Mouse (Mus musculus): ENCODE measurements around the gene Gja5. TPM values are rescaled to one million over a fixed set of nuclear protein-coding genes. Genes with fewer than 3 reads are reported as not detected.
"Not testable (repeated sequence)": the region's sequence is repeated elsewhere in the genome, so short reads cannot be mapped to it uniquely, and the experiment has no call there.

Gene Gja5
- total RNA-seq, 2 experiments from 2014 or later: 1.4 to 1.7 TPM

GRCm38 (mm10) chr3:97025226-97025625 is 120.7 kb downstream of the Gja5 start:
- DNase-seq: no peak
- intact Hi-C loops (cut with DNase I): no loop called here

- intact Hi-C loops (cut with DNase I): no loop called here
These were observed 127.6 kb downstream of the Gja5 start for GRCm38 (mm10) chr3:97032053-97032496.

GRCm38 (mm10) chr3:97035558-97035957 is 131.1 kb downstream of the Gja5 start:
- intact Hi-C loops (cut with DNase I): no loop called here
- no peak for DNase-seq

More at GRCm38 (mm10) chr3:97032053-97032496, 127.6 kb downstream of the Gja5 start:
- peak; percentile 15 for DNase-seq

DNA sequence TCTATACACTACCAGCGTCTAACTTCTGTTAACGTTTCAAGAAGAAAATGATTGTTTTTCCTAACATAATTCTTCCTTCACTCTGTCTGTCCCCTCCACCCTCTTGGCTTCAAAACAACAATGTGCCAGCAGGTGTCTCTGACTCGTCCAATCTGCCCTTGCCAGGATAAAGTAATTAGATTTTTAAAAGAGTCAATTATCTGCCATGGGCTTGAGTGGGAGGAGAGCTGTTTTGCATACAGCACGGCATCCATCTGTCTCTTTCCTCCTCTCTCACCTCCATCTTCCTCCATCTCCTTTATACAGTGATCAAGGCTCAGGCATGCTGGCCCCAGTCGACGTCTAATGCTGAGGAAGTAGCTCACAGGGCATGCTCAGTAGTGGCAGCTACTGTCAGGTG is 132.6 kb downstream of the Gja5 start:
- no peak for DNase-seq
- intact Hi-C loops (cut with DNase I): no loop called here

DNA sequence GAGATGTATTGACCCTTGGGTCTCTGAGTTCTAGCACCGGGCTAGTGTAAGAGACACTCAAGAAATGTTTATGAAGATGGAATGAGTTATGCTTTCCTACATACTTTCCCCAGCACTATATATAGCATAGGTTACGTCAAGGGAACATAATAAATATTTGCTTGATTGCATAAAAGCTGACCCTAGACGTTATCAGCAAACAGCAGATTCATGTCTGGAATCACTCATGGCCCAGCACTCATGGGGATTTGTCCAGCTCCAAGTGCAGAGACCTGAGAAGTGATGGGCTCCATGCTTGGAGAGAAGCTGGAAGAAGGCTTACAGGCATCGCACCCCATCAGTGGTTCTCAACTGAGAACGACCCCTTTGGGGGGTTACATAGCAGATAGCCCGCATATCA is 135.2 kb downstream of the Gja5 start:
- DNase-seq: no peak
- intact Hi-C loops (cut with DNase I): no loop called here

DNA sequence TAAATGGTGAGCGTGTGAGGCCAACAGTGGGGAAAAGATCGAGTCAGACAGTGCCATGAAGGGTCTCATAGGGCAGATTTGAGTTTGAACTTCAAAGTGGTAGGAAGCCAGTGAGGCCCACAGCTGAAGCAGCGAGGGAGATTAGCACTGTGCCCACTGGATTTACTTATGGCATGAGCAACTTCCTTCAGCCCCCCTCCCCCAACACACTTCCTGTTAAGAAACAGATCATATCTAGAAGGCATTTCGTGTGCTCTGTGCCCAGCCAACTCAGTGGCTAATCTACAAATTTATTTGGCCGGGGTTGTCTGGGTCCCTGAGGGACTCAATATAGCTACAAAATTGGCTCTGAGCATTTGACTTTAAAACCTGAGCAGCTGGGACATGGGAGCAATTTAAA is 139.7 kb downstream of the Gja5 start:
- intact Hi-C loops (cut with DNase I): no loop called here
- DNase-seq: no peak

DNA sequence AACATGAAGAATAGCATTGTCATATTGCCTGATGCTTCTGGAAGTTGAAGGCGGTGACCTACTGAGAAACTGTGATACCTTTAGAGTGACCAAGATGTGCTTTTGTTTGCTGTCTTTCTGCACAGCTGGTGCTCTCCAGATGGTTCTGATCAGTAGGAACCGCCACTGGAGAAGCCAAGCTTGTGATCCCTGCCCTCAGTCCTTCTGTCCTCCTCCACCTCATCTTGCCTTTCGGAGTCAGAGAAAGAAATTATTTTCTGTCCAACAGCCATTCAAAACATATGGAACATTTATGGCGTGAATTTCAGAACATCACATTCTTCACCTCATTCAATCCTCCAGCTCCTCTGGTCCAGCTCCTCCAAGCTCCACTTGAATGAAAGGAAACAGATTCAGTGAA is 143.3 kb downstream of the Gja5 start:
- no peak for DNase-seq
- intact Hi-C loops (cut with DNase I): no loop called here

- DNase-seq: no peak
- intact Hi-C loops (cut with DNase I): no loop called here
These were observed 143.9 kb downstream of the Gja5 start for GRCm38 (mm10) chr3:97048360-97048759.

DNA sequence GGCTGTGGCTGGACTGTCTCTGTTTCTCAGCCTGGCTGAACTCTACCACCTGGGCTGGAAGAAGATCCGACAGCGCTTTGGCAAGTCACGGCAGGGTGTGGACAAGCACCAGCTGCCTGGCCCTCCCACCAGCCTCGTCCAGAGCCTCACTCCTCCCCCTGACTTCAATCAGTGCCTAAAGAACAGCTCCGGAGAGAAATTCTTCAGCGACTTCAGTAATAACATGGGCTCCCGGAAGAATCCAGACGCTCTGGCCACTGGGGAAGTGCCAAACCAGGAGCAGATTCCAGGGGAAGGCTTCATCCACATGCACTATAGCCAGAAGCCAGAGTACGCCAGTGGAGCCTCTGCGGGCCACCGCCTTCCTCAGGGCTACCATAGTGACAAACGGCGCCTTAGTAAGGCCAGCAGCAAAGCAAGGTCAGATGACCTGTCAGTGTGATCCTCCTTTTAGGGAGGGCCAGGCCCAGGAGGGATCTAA is 146.8 kb downstream of the Gja5 start:
- intact Hi-C loops (cut with DNase I): no loop called here
- peak; percentile 22 for DNase-seq

GRCm38 (mm10) chr3:97052069-97052799 is 147.7 kb downstream of the Gja5 start:
- intact Hi-C loops (cut with DNase I): no loop called here
- peak; percentile 11 for DNase-seq

- DNase-seq: no peak
- intact Hi-C loops (cut with DNase I): no loop called here
These were observed 154.2 kb downstream of the Gja5 start for GRCm38 (mm10) chr3:97058704-97059103.

GRCm38 (mm10) chr3:97060119-97060518 is 155.6 kb downstream of the Gja5 start:
- intact Hi-C loops (cut with DNase I): no loop called here
- DNase-seq: no peak

DNA sequence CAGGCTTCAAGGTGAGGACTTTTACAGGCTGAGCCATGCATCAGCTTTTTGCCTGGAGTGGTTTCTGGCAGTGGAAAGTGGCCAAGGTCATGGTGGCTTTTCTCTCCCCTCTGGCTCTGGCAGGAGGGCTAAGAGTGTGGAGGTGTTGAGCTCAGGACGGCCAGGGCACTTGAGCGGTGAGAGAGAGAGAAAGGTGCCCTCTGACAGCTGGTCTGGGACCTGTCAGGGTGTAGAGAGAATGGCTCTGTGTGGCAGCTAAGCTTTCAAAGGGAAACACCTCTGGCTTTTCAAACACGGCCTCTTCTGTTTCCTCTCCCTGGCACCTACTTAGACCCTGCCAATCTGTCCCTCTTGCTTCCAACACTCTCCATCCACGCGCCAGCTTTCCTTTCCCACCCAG is 158.3 kb downstream of the Gja5 start:
- intact Hi-C loops (cut with DNase I): no loop called here
- no peak for DNase-seq

DNA sequence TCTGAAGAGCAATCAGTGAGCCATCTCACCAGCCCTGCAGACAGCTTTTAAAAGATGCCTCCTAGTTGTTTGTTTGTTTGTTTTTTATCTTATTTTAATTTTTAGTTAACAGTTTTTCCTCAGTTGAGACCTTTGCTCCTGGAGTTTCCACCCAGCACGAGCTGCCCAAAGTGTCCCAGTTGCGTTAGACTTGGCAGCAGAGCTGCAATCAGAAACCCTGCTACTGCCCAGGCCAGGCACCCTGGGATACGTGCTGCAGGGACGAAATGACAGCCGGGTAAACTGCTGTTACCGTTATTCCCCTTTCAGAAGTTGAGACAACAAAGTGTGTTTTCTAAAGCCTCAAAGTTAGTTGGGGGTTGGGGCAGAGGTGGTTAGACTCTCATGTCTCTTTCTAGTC is 159.6 kb downstream of the Gja5 start:
- intact Hi-C loops (cut with DNase I): no loop called here
- no peak for DNase-seq

DNA sequence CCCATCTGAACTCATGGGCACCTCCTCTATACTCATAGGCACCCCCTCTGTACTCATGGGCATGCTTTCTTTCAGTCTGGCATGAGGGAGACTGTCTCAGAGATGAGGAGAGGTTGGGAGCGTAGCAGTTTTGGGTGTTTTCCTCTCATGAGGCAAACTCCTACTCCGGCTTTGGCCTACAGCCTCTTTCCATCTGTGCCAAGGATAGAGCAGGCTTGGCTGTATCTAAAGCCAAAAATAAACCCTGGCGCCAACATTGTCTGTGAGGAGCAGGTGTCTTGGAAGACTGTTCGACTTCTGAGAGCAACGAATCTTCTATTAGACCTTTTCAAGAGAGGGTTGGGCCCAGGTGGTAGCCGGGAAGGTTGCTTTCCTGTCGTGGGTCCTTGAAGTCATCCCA is 165.1 kb downstream of the Gja5 start:
- DNase-seq; intact Hi-C loops (cut with DNase I): not testable (repeated sequence)

DNA sequence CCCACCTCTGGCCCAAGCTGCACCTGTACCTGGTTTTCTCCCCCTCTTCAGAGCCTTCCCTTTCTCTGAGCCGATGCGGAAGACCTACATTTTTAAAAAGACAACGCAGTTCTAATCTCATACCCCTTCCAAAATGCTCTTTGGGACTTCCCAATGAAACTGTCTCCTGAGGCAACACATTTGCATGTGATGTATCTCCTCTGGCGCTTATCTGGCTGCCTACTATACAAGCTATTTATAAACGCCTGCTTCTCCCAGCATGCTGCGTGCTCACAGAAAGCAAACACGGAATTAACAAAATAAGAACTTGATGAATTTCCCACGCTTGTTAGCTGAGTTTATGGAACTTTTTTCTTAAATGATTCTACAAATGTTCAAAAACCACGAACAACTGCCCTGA is 167.4 kb downstream of the Gja5 start:
- intact Hi-C loops (cut with DNase I): loop anchor here (10.0 kb wide), 1 partner anchor 137 kb away; no protein-coding TSS in a partner anchor

DNA sequence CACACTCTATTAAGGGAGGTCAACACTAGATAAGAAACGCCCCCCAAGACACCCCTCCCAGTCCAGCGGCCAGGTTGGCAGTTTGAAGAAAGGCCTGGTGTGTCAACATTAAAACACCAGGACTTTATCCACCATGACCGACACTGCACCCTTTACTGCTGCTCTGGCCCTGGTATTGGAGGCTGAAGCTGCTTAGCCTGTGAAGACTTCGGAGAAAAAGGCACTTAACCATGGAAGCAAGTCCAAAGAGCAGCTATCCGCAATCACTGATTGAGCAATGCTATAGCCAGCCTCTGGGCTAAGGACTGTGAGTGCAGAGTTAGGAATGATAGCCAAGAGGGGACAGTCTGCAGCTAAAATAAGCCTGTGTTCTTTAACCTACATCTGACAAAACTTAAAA is 167.9 kb downstream of the Gja5 start:
- not testable (repeated sequence) for DNase-seq
- intact Hi-C loops (cut with DNase I): loop anchor here (10.0 kb wide), 1 partner anchor 138 kb away; no protein-coding TSS in a partner anchor

More for the DNA sequence above, 167.4 kb downstream of the Gja5 start:
- DNase-seq: not testable (repeated sequence)

DNA sequence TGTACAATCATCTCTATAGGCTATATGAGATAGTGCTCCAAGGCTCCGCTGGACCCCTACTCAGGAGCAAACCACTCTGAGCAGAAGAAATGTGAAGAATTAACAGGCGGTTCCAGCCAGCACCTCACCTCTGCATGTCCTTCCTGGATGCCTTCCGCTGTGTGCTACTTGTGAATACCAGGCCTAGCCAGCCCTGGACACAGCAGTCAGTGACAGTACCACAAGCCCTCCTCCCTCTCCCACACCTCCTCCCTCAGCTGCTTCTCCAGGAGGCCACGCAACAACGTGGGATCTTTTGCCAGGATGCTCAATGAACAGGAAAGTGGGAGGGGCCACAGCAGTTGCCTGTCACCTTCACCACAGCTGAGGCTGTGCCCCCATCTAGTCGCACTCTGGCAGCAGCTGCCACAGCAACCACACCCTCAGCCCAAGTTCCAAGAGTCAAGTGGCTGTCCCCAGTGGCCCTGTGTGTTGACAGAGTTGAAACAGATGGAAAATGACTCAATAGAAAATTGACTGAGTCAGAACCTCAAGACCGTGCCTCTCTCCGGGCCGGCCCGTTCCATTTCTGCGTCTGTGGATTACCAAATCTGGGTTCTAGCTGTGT is 171.4 kb downstream of the Gja5 start:
- intact Hi-C loops (cut with DNase I): loop anchor here (10.0 kb wide), 1 partner anchor 141 kb away; no protein-coding TSS in a partner anchor
- not testable (repeated sequence) for DNase-seq

DNA sequence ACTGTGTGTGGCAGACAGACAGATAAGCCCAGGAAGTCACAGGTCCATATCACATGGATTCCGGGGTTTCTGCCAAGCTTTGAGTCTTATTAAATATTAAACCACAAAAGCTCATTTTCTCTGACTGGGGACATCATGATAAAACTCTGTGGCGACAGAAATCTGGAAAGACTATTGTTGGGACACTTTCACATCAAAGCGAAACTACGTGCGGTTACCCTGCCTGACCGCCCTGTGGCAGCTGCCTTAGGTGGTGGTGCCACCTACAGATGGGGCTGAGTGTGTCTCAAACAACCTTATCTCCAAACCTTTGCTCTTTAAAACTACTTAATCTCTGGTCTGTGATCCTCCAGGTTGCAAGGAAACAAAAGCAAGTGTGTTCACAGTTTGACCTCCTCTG is 171.9 kb downstream of the Gja5 start:
- DNase-seq: peak; percentile 8
- intact Hi-C loops (cut with DNase I): loop anchor here (10.0 kb wide), 1 partner anchor 142 kb away; no protein-coding TSS in a partner anchor

GRCm38 (mm10) chr3:97078436-97078835 is 173.9 kb downstream of the Gja5 start:
- no peak for DNase-seq
- intact Hi-C loops (cut with DNase I): loop anchor here (10.0 kb wide), 1 partner anchor 144 kb away; no protein-coding TSS in a partner anchor

DNA sequence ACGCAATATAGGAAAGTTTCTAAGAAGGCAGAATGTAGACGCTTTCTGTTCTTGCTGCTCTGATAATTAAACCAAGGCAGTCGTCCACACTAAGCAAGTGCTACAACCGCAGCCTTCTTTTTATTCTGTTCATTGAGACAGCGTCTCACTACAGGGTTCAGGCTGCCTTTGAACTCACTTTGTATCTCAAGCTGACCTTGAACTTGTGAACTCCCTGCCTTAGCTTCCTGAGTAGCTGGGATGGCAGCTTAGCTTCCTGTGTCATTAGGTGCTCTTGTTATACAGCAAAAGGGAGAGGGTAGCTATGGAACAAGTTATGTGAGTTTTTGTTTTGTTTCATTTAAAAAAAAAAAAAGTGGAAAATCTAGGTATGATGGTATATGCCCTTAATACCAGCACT is 177.7 kb downstream of the Gja5 start:
- intact Hi-C loops (cut with DNase I): no loop called here
- DNase-seq: no peak

DNA sequence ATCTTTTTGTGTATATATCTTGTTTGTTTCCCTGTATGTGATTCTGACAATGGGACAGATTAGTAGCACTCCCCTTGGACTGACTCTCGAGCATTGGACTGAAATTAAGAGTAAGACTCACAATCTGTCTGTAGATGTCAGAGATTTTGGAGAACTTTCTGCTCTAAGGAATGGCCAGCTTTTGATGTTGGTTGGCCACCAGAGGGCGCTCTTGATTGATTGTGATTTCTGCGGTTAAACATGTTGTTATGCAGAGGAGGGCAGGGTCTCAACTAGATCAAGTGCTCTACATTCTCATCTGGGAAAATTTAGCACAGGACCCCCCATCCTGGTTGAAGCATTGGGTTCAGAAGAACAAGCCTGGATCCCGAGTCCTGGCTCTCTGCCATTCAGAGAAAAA is 182.8 kb downstream of the Gja5 start:
- peak; percentile 29 for DNase-seq
- intact Hi-C loops (cut with DNase I): no loop called here
